ENCODE assay signal across 26 mouse cellular contexts in genomic region chr3:68827671-68828070, GRCm38 (mm10). TPM values are rescaled to one million over a fixed set of nuclear protein-coding genes. Genes with fewer than 3 reads are reported as not detected.
"Had no signal": no experiment of that assay in that cellular context is flagged by ENCODE, and none has a peak within 500 bp of the region (broad histone marks: within the 10 kb centered on the region; RNA-seq: fewer than 3 reads in every experiment).

No protein-coding gene starts in this region.

- H3K27ac ChIP-seq: gastrocnemius, adult 2 months; heart, adult 2 months; heart, embryonic 13.5 days; heart, embryonic 15.5 days; hindbrain, embryonic 14.5 days; intestine, embryonic 15.5 days; layer of hippocampus, adult 2 months; limb, embryonic 10.5 days; limb, embryonic 12.5 days; liver, embryonic 13.5 days had no signal

- H3K27me3 ChIP-seq: heart, embryonic 13.5 days; heart, embryonic 15.5 days; intestine, embryonic 15.5 days; limb, embryonic 12.5 days; liver, embryonic 13.5 days had no signal

- H3K4me2 ChIP-seq: heart, embryonic 11.5 days; heart, embryonic 13.5 days; heart, embryonic 15.5 days; hindbrain, embryonic 14.5 days; intestine, embryonic 15.5 days; limb, embryonic 12.5 days; liver, embryonic 11.5 days; liver, embryonic 13.5 days had no signal

- H3K36me3 ChIP-seq: heart, embryonic 13.5 days; heart, embryonic 15.5 days; intestine, embryonic 15.5 days; limb, embryonic 10.5 days; limb, embryonic 12.5 days; liver, embryonic 13.5 days had no signal

- H3K9ac ChIP-seq: heart, embryonic 13.5 days; heart, embryonic 15.5 days; hindbrain, embryonic 14.5 days; intestine, embryonic 15.5 days; limb, embryonic 12.5 days; liver, embryonic 13.5 days had no signal

- DNase-seq: gastrocnemius, adult 2 months; gastrocnemius, postnatal 14 days; gastrocnemius, postnatal 36 days; heart, adult 2 months; heart, postnatal 14 days; heart, postnatal 36 days; kidney, adult 18-20 months; kidney, adult 8-10 months; kidney, postnatal 10 days; kidney, postnatal 25 days; kidney, postnatal 4 days; liver; liver, embryonic 13.5 days had no signal

- H3K4me3 ChIP-seq: gastrocnemius, adult 2 months; heart, adult 2 months; heart, embryonic 13.5 days; heart, embryonic 15.5 days; intestine, embryonic 15.5 days; layer of hippocampus, adult 2 months; limb, embryonic 10.5 days; limb, embryonic 12.5 days; liver, embryonic 13.5 days had no signal

- H3K9me3 ChIP-seq: heart, embryonic 13.5 days; heart, embryonic 15.5 days; intestine, embryonic 15.5 days; limb, embryonic 10.5 days; limb, embryonic 12.5 days; liver, embryonic 13.5 days had no signal

- H3K4me1 ChIP-seq: heart, embryonic 13.5 days; heart, embryonic 15.5 days; intestine, embryonic 15.5 days; limb, embryonic 10.5 days; liver, embryonic 13.5 days had no signal

- ATAC-seq: forebrain, embryonic 16.5 days; hindbrain, embryonic 16.5 days; inflammation-experienced regulatory T-cells, adult 6 months; intestine, embryonic 15.5 days; intestine, postnatal 0 days had no signal

RNA-seq across cellular contexts. Expression of gene 1110032F04Rik, which starts 41.7 kb away (rescaled TPM):
- total RNA-seq: gastrocnemius, postnatal 36 days had no signal
